In genomic region chr8:113331576-113331975, GRCm38 (mm10) we compare ENCODE assay signal across 26 mouse cellular contexts.
A peak's percentile ranks its signal among the peaks of the same experiment; 100 is the strongest.
DNase-seq lines count a peak whose midpoint lies in the region; ATAC-seq lines count a peak whose summit lies in the region.
"Had no signal": no experiment of that assay in that cellular context is flagged by ENCODE, and none has a peak within 500 bp of the region (broad histone marks: within the 10 kb centered on the region; RNA-seq: fewer than 3 reads in every experiment).

No protein-coding gene starts in this region.

- no peak overlapping the region for H3K4me2 ChIP-seq in neural tube, embryonic 11.5 days (ENCODE audit: low read depth)
- H3K4me2 ChIP-seq: embryonic facial prominence, embryonic 12.5 days; forebrain, embryonic 12.5 days; forebrain, embryonic 15.5 days; heart, embryonic 12.5 days; heart, embryonic 15.5 days; hindbrain, embryonic 14.5 days had no signal

- no peaks in the 10 kb centered on the region for H3K27me3 ChIP-seq in neural tube, embryonic 11.5 days (ENCODE audit: control insufficient read depth, insufficient read depth, low read length)
- H3K27me3 ChIP-seq: embryonic facial prominence, embryonic 12.5 days; forebrain, embryonic 12.5 days; forebrain, embryonic 15.5 days; heart, embryonic 12.5 days; heart, embryonic 15.5 days had no signal

- intact Hi-C loops in left cerebral cortex, postnatal 4 days (cut with DNase I), result no loop called here

- no peak overlapping the region for H3K4me3 ChIP-seq in neural tube, embryonic 11.5 days (ENCODE audit: low read depth, low read length)
- H3K4me3 ChIP-seq: embryonic facial prominence, embryonic 12.5 days; erythroblast, embryonic 14.5 days; forebrain, embryonic 12.5 days; forebrain, embryonic 15.5 days; heart, embryonic 12.5 days; heart, embryonic 15.5 days; hindbrain, embryonic 10.5 days had no signal

- ATAC-seq in neural tube, embryonic 11.5 days (ENCODE audit: insufficient read depth, low FRiP score, low TSS enrichment), result no peak
- ATAC-seq: activated CD4-positive, CD25-positive, alpha-beta regulatory T cell, adult 4 months; CD4-positive, CD25-positive, alpha-beta regulatory T cell, adult 4 months; forebrain, embryonic 15.5 days had no signal

- no peaks in the 10 kb centered on the region for H3K4me1 ChIP-seq in neural tube, embryonic 11.5 days (ENCODE audit: control insufficient read depth, insufficient read depth, low read length)
- H3K4me1 ChIP-seq: embryonic facial prominence, embryonic 12.5 days; forebrain, embryonic 12.5 days; forebrain, embryonic 15.5 days; heart, embryonic 12.5 days; heart, embryonic 15.5 days; hindbrain, embryonic 10.5 days had no signal

- H3K36me3 ChIP-seq in neural tube, embryonic 11.5 days (ENCODE audit: control insufficient read depth, insufficient read depth, low read length), result no peaks in the 10 kb centered on the region
- H3K36me3 ChIP-seq: embryonic facial prominence, embryonic 12.5 days; forebrain, embryonic 12.5 days; forebrain, embryonic 15.5 days; heart, embryonic 12.5 days; heart, embryonic 15.5 days; hindbrain, embryonic 10.5 days had no signal

- DNase-seq in cerebellum, postnatal 14 days, result peak; percentile 20 to 43
- DNase-seq in cerebellum, adult 11 months, result no peak
- peak; percentile 50 for DNase-seq in left cerebral cortex, postnatal 4 days
- DNase-seq in left cerebral cortex, adult 8-10 months (ENCODE audit: low spot score in 2 of 2), result no peak
- DNase-seq in neural tube, embryonic 11.5 days (ENCODE audit: low spot score), result peak; percentile 18
- no peak for DNase-seq in neural tube, embryonic 10.5 days (ENCODE audit: extremely low spot score, low spot score)
- DNase-seq in mesoderm, embryonic 11.5 days (ENCODE audit: low read depth, low spot score), result peak; percentile 18
- DNase-seq in retina, embryonic 14.5 days (ENCODE audit: low spot score), result no peak
- DNase-seq: adrenal gland, adult 8-10 months; adrenal gland, postnatal 25 days; cerebellum, adult 11-12 months; cerebellum, adult 9-10 months; gastrocnemius, postnatal 25 days; heart, adult 18-20 months; heart, postnatal 10 days; heart, postnatal 36 days had no signal

- H3K27ac ChIP-seq in neural tube, embryonic 11.5 days (ENCODE audit: low read depth, low read length), result no peak overlapping the region
- H3K27ac ChIP-seq: embryonic facial prominence, embryonic 12.5 days; forebrain, embryonic 12.5 days; forebrain, embryonic 15.5 days; heart, embryonic 15.5 days; hindbrain, embryonic 10.5 days; hindbrain, embryonic 14.5 days had no signal

- WGBS in neural tube, embryonic 11.5 days, result 61% methylated on average over 6 of the region's 6 CpGs

- H3K9me3 ChIP-seq in neural tube, embryonic 11.5 days (ENCODE audit: control insufficient read depth, low read length), result no peaks in the 10 kb centered on the region
- H3K9me3 ChIP-seq: embryonic facial prominence, embryonic 12.5 days; forebrain, embryonic 12.5 days; forebrain, embryonic 15.5 days; heart, embryonic 12.5 days; heart, embryonic 15.5 days; hindbrain, embryonic 10.5 days had no signal

- no peak overlapping the region for H3K9ac ChIP-seq in neural tube, embryonic 11.5 days (ENCODE audit: low read length)
- H3K9ac ChIP-seq: embryonic facial prominence, embryonic 12.5 days; forebrain, embryonic 12.5 days; forebrain, embryonic 15.5 days; heart, embryonic 12.5 days; heart, embryonic 15.5 days; hindbrain, embryonic 14.5 days had no signal

Comparison
In these comparisons a context has a peak if more than half of its experiments do, and no peak if none do; other contexts are left out.
1. DNase-seq: peak in cerebellum, postnatal 14 days (2 of 2), left cerebral cortex, postnatal 4 days (single experiment), neural tube, embryonic 11.5 days (single experiment) and mesoderm, embryonic 11.5 days (single experiment); none in cerebellum, adult 11 months (single experiment), left cerebral cortex, adult 8-10 months (0 of 2), neural tube, embryonic 10.5 days (single experiment) and retina, embryonic 14.5 days (single experiment).